Mouse (Mus musculus): ENCODE measurements around the gene Veph1.
"Not testable (repeated sequence)": the region's sequence is repeated elsewhere in the genome, so short reads cannot be mapped to it uniquely, and the experiment has no call there.

Veph1 gene

GRCm38 (mm10) chr3:66296545-66296944, at the start of gene Veph1:
Gene Veph1, minus strand, starts transcription at chr3:66296837.
- DNase-seq (ENCODE audit: low spot score) = no peak

DNA sequence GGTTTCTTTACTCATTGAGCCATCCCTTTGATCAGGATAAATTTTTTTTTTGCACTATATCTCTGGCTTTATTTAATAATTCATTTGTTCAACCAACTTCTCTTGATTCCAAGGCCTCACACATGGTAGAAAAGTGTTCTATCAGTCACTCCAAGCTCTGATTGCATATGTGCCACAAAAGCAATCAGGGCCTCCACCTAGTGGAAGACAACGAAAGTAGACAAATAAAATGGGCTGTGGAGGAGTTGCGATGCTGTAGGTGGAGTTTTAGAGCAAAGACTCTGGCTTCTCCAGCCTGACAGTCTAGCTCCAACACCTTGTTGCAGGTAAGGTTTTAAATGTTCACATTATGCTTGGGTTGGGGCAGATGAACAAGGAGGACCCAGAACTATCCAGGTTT, 44.1 kb upstream of the Veph1 start:
- DNase-seq (ENCODE audit: low spot score) = no peak

DNA sequence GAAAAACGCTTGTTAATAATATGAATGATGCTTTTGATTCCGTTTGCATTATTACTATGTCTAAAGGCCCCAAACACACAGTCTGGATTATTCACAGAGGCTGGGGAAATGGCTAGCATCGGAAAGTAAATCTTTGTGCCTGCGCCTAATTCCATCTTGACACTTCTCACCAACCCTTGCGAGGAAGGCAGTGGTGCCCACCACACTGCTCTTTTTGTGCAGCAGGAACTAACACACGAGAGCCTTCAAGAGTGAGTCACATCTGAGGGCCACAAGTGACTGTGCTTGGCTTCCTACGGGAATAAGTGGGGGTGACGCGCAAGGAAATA, 35.7 kb upstream of the Veph1 start:
- no peak for DNase-seq (ENCODE audit: low spot score)

- DNase-seq (ENCODE audit: low spot score) = peak; percentile 70
These were observed 35.2 kb upstream of the Veph1 start for GRCm38 (mm10) chr3:66331592-66332400.

GRCm38 (mm10) chr3:66330896-66331579, 34.4 kb upstream of the Veph1 start:
- peak; percentile 73 for DNase-seq (ENCODE audit: low spot score)

GRCm38 (mm10) chr3:66325962-66326834, 29.6 kb upstream of the Veph1 start:
- DNase-seq (ENCODE audit: low spot score) = no peak

DNA sequence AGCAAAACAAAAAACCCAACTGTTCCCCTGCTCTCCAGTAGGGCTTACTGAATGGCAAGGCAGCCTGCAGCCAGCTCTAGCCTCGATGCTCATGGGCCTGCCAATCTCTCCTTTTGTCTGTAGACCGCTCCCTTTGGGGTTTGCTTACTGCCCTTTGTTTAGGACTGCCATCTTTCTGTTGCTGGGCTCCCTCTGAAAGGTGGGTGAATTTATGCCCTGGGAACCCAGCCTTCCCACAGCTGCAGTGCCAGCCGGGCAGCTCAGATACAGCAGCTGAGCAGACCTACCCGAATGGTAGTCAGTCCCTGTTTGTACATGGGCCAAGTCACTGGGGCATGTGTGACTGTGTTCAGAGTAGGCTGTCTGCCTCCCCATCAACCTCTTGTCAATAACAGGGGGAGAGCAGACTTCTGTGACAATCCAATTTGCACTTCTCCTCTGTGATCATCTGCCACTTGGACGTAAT, 28.9 kb upstream of the Veph1 start:
- no peak for DNase-seq (ENCODE audit: low spot score)

DNA sequence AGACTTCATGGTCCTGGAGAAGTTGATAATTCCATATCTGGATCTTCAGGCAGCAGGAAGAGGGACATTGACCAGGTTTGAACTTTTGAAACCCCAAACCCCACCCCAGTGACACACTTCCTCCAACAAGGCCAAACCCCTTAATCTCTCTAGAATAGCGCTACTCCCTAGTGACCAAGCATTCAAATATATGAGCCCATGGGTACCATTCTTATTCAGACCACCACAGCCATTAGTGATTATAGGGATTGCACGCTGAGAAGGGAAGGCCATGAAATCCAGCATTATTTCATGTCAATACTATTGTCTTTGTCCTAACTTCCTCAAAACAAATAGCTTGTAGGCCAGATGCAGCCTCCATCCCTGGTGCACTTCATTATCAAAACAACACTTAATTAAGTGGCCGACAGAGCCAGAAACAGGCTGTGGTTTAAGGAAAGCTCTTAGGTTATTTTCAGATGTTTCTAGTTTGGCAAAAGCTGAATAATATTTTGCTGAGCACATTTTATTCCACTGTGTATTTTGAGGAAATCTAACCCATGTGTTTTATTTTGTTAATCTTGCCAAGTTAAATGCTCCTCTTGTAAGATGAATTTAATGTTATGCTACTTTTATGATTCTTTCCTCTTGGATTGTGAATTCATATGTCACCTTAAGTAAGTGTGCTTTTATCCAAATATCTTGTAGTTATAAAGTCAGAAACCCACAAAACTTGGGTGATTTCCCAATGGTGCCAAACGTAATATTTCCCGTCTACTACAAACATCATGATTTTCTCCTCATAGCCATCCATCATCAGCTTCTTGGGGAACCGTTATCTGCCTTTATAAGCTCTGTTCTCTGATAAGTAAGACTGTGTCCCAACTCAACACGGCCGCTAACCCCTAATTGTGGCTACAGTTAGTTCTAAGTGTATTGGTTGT, 18.4 kb upstream of the Veph1 start:
- no peak for DNase-seq (ENCODE audit: low spot score)

DNA sequence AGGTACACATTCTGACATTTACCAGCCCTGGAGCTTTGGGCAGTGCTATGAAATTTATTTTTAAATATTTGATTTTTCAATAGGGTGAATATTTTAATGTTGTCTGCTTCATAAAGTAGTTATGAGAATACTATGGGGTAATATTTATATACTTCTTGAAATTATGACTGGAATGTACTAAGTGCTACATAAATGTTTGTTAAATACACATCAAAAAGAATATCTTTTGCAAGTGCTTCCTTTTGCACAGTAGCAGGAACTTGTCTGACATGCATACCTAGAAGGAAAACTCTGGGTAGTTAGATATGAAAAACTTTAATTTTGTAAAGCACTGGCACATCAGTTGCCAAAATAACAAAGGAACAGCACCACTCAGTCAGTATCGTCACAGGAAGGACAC, 13.9 kb upstream of the Veph1 start:
- DNase-seq (ENCODE audit: low spot score) = no peak

DNA sequence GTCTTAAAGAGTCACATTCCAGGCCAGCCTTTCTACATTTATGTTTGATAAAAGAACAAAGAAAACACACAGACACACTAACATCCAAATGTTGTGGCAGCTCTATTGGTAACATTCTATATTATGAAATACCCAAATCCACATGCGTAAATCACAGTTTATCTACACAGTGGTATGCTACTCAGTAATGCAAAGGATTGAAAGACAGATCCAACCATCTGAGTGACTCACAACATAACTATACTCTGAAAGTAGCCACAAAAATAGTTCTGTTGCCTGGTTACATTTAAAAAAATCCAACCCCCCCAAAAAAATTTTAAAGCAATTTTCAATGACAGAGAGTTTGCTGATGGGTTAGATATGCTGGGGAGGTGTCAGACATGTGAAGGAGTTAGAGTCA, 12.9 kb upstream of the Veph1 start:
- DNase-seq (ENCODE audit: low spot score) = no peak

- DNase-seq (ENCODE audit: low spot score) = no peak
These were observed 1.4 kb downstream of the Veph1 start for GRCm38 (mm10) chr3:66295236-66295635.

DNA sequence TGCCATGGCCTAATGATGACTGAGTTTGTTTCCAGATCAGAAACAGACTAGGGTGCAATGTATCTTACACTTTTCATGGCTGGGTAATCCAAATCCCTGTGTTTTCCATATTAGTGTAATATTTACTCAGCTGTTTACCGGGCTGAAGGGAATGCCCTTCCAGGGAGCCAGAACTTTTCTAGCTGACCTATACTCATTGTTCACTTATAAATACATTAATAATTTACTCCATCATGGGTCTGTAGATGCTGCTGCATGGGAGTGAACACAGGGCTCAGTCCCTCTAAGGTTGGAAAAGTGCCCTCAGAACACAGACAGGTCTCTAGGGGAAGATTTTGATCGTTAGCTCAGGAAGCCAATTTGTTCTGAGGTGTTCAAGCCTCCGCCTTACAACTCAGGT, 1.9 kb downstream of the Veph1 start:
- DNase-seq (ENCODE audit: low spot score) = no peak

DNA sequence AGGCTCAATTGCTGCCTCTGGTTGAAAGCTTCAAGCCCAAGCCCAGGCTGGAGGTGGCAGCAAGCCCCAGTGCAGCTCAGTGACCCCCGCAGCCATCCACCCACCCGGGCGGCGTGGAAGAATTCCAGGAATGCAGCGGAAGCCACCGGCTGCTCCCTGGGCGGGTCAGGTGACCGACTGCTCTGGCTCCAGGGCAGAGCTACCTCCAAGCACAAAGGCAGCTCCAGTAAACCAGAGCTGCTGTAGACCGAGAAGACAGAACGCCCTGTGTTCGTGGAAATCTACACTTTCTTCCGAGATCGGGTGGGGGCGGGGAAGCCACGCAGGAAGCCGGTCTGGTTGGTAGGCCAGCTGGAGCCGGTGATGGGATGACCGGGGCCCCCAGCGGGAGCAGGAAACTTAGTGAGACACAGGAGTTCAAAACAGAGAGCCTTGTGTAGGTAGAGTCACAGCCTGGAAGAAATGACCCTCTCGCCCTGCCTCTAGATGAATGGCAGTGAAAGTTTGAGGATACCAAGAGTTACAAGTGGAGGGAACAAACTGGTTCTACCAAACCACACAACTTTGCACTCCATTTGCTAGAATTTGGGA, 4.2 kb downstream of the Veph1 start:
- peak; percentile 43 for DNase-seq (ENCODE audit: low spot score)

GRCm38 (mm10) chr3:66263270-66263669, 33.4 kb downstream of the Veph1 start:
- no peak for DNase-seq (ENCODE audit: low spot score)

DNA sequence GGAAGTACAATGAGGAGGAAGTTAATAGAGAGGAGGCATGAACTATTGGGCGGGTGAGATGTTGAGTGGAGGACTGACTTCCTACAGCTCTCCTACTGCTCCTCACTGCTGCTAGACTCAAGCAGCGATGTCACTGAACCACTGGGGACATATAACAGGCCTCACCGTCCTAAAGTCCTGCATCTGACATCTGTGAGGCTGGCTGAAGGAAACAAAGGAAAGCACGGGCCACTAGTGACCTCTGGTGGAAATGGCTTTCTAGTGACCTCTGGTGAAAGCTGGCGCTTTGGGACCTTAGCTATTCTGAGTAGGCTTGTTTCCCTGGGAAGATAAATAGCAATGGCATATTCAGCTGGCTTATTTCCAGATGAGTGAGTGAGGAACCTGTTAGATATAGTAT, 34.3 kb downstream of the Veph1 start:
- peak; percentile 13 for DNase-seq (ENCODE audit: low spot score)

GRCm38 (mm10) chr3:66254504-66255105, 42.0 kb downstream of the Veph1 start:
- DNase-seq (ENCODE audit: low spot score) = no peak

- DNase-seq (ENCODE audit: low spot score) = no peak
These were observed 44.8 kb downstream of the Veph1 start for GRCm38 (mm10) chr3:66251842-66252241.

- no peak for DNase-seq (ENCODE audit: low spot score)
These were observed 56.2 kb downstream of the Veph1 start for GRCm38 (mm10) chr3:66240476-66240875.

- DNase-seq (ENCODE audit: low spot score) = not testable (repeated sequence)
These were observed 60.3 kb downstream of the Veph1 start for GRCm38 (mm10) chr3:66236234-66236871.

DNA sequence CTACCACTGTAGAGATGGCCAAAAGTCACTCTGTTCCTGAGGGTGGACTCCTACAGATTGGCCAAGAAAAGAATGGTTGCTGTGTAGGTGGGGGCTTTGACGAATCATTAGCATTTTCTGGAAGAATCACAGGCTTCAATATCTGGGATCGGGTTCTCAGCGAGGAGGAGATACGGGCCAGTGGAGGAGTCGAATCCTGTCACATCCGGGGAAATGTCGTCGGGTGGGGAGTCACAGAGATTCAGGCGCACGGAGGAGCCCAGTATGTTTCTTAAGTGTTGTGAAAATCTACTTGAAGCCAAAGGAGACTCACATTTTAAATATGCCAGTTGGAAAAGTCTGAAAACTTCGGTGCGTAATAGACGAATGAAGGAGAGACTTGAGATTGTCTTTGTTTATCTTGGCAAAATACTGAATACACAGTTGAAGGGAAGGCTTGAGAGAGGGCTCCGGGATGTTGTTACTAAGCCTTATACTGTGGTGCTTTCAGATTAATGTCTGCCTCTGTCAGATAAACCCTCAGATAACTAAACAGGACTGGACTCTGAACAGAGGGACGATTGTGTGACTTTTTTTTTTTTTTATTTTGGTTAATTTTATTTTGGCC, 71.6 kb downstream of the Veph1 start:
- peak; percentile 28 for DNase-seq (ENCODE audit: low spot score)
